Mouse (Mus musculus) cerebellum, adult 2 months (tissue): ENCODE data around the gene Rbak.

ENCODE experiments used
- CTCF ChIP-seq: fragments of 200-500 bp; IDR thresholded peaks from 2 replicates; pipeline ENCODE4 v1.5.1; 2011; ENCODE audit warnings: low read depth, mild to moderate bottlenecking, control low read depth, low read length, moderate library complexity, borderline replicate concordance; ENCODE audit not compliant: insufficient read depth
- POLR2A ChIP-seq: fragments of 200-500 bp; IDR thresholded peaks from 2 replicates; pipeline ENCODE4 v1.6.1; 2011; ENCODE audit warnings: low read length, control low read depth, borderline replicate concordance; ENCODE audit not compliant: insufficient read depth

DNA sequence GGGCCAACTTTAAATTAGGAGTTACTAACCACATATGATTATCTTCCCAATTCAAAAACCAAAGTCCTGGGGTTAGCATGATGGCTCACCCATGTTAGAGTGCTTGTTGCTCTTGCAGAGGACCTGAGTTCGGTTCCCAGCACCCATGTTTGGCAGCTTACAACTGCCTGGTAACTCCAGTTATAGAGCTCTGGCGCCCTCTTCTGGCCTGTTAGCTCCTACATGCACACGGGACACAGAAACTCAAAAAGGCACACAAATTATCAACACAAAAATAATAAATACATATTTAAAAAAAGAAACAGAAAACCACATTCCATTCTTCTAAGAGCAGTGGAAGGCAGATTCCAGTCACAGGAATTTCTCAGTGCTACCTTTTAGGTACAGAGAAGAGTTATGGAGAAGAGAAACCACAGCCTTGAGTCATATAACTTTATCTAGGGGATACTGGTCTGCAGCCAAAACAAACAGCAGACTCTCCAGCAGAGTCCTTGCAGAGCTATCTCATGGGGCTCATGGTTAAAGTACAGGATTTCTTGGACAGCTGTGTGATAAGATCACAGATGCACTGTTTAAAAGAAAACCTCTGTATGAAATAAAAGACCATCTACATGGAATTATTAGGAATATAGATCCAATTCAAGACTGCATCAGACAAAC is 2.9 kb downstream of the Rbak start:
- TF ChIP-seq CTCF = 0 out of 2 replicates have a peak, but pooled peaks have one; percentile 18
- TF ChIP-seq POLR2A = no peak
